Mouse (Mus musculus): ENCODE results near the gene Ubap2l.

The Ubap2l gene

DNA sequence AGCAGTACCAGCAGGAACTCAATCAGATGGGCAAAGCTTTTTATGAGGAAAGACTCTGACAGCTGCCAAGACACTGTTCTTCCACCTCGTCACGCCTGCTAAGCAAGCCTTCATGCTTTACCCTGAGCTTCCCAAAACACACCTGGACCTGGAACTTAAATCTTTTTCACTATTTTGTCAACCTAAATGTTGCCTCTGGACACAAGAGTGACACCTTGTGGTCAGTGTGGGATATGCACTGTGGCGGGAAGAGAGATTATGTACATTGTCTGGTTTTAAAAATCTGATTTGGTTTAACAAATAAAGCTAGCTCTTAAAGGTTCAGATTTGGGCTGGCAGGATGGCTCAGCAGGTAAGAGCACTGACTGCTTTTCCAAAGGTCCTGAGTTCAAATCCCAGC, 13.1 kb upstream of the Ubap2l start:
- DNase-seq, result peak; percentile 67

DNA sequence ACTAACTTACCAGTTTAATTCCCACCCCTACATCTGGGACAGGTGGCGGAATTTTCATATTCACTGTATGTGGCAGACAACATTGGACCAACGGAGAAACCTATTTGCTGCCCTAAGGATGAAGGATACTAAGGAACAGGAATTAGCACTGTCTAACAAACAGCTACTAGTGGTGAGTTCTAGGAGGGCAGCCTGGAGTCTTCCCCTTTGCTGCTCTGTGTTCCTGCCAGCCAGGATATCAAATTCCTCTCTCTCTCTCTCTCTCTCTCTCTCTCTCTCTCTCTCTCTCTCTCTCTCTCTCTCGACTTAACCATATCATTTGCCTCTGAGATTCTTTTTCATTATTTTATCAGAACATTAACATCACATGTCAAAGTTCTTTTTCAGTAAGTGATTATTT, 12.0 kb upstream of the Ubap2l start:
- no peak for DNase-seq

DNA sequence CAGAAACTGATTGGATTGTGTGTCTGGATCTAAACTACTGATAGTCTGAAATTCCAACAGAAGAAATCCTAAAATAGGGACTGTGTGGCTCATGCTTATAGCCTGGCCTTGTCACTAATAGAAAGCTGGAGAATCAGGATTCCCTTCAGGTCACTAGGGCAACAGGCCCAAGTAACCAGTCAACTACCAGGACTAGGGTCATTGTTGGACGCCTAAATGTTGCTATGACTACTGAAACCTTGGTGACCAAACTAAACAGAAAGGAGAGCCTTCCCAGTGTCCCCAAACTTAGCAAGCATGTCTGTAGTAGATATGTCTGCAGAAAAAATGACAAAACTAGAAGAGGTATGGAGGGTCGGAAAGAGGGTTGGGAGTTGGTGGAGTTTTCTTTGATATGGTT, 10.1 kb upstream of the Ubap2l start:
- no peak for DNase-seq

DNA sequence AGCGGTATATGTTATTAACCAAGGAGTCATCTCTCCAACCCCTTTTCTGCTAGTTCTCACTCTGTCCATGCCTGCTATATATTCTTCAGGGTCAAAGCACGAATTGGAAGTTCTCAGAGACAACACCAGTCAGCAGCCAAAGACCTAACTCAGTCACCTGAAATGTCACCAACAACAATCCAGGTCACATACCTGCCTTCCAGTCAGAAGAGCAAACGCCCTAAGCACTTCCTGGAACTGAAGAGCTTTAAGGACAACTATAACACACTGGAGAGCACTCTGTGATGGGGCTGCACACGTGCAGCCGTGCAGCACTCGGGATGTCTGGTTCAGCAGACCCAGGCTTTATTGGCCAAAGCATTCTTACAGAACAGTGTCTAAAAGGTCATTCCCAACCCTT, 9.1 kb upstream of the Ubap2l start:
- DNase-seq, result no peak

DNA sequence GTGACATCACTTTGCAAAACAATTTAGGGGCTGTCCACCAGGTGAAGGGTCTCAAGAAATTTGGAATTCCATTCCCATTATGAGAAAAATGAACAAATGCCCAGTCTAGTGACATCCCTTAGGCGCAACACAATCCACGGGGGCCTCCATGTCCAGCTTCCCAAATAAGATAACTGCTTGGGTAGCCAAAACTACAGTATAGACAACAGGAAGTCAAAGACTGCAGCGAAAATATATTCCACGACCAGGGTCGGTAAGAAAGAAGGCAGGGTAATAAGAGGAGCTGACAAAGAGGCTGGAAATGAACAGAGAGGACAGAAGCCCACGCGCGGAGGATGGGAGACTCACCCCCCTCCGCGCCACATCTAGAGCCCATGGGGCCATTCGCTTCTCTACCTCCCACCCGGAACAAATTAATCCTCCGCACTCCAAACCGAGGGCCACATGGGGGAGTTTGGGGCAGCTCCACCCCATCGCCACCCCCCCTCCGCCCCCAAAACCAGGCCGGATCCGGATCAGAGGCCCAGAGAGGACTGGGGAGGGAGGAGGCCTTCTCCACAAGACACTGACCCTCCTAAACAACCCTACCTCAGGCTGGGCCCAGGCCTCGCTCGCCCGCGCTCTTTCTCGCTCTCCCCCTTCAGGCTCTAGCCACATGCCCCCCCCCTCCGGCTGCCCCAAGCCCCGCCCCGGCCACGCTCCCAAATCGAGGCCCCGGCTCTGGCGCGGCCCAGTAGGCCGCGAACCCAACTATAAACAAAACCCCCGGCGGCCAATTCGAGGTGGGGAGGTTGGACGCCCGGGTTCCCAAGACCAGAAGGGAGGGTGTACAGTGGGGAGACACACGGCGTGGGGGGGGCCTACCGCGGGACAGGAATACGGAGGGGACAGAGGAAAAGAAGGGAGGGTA, 732 bp downstream of the Ubap2l start, which contains the start of gene 4933434E20Rik:
Gene 4933434E20Rik, plus strand, starts transcription at position 196 of the 910 bp plus-strand sequence.
- DNase-seq, result peak; percentile 40

DNA sequence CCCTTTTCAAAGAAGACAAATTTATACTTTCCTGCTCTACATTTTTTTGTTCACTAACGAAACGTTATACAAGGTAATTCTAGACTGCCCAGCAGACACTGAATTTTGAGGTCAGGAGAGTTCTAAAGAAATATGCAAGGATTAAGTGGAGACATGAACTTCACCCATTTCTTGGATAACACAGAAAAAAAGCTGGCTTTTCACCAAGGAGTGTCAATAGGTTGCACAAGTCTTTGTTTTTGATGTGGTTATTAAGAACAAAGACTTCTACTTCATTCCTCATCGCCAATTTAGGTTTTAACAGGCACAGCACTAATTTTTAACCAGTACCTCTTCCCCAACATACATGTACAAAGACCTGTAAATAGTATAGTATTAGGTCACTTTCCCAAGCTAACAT, 2.7 kb downstream of the Ubap2l start:
- no peak for DNase-seq

DNA sequence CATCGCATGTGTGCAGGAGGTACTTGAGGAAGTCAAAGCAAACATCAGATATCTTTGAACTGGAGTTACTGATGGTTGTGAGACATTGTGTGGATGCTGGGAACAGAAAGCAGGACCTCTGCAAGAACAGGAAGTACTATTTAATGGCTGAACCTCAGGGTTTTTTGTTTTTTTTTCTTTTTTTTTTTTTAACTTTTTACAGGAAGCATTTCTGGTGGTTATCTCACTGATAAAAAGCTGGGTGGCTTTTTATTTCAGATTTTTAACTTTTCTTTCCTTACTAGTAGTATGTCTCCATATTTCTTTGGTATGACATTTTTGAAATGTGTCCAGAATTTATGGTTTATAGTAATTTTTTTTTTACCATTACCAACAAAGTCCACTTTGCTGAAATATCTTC, 16.2 kb downstream of the Ubap2l start:
- DNase-seq, result no peak

DNA sequence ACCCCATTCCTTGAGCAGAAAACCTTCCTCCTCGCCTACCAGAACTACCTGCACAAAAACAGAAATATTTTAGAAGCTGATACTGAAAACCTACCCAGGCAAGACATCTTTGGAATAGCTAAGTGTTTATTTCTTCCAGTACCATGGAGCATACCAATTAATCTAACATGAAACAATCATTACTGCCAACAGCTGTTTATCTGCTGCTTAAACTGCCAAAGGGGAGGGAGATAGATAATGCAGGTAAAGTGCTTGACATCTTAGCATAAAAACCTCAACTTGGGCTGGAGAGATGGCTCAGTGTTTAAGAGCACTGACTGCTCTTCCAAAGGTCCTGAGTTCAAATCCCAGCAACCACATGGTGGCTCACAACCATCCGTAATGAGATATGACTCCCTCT, 17.8 kb downstream of the Ubap2l start:
- no peak for DNase-seq

DNA sequence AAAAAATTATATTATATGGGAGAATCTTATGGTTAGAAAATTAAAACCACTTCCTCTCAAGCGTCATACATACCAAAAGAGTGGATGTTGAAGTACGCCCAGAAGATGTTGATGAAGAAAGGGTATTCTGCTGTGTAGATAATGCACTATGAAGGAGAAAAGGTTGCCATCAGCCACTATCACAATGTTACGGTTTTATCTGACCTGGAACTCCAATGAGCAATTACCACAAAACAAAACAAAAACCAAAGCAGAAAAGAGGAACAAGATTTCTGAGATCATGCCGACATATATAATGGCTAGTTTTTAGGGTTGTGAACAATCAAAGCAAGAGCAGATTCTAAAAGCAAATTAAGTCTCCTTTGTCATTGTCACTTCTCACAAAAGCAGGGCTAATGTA, 35.8 kb downstream of the Ubap2l start:
- DNase-seq, result no peak

DNA sequence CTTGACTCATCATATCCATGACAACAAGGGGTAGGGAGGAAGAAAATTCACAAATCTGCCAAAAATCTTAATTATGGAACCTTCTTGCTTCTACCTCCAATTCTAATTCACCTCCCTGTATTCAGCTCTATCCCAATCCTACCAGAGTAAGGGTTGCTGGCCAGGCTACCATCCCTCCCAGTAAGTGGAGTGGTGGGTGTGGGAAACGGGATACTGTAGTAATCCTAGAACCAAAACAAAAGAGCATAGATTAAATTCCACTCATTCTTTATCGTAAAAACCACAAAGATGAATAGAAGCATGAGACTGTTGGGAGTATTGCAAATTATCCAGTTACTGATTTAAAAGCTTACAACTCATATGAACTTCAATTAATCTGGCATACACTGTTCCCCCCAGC, 42.1 kb downstream of the Ubap2l start:
- no peak for DNase-seq

DNA sequence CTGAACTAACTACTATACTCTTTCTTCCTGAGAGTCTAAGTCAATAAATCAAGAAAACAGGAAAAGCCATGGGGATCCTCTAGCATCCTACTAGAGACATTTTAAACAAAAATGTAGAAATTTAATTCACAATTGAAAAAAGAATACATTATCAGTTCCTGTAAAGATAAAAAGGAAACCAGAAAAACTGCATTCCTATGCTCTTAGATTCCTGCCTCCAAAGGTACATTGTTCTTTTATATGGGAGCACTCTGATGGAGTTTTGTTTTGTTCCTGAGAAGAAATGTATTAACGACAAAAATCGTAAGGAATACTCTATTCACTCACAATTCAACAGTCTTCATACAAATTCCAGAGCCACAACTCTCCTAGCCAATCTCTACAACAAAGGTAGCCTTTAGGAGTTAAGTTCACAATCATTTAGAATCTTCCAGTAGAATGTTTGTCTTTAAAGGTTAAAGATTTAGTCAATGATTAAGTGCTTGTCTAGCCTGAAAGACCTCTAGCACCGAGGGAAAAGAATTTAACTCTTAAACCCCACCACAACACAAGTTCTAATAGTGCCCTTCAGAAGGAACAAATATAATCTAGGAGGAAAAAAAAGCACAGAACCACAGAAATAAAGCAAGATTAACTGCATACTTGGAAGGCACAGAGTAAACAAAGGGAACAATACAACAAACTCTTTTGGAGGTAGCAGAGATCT, 48.2 kb downstream of the Ubap2l start:
- peak; percentile 38 for DNase-seq

DNA sequence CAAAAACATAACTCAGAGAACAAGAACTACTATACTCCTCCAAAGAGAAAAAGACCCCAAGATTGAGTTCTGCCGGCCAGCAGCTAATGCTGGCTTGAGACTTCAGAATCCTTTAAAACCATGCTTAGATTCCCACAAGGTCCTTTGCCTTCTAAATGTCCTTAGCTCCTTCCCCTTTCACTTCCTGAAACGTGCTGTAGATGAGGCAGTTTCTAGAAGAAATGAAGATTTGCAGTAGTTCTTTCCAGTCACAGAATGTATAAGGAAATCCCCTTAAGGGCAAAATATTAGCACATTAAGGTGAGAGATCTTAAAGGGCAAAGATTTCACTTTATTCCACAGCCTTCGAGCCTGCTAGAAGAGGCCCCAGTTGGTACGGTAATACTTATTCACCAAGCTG, 52.6 kb downstream of the Ubap2l start:
- no peak for DNase-seq

DNA sequence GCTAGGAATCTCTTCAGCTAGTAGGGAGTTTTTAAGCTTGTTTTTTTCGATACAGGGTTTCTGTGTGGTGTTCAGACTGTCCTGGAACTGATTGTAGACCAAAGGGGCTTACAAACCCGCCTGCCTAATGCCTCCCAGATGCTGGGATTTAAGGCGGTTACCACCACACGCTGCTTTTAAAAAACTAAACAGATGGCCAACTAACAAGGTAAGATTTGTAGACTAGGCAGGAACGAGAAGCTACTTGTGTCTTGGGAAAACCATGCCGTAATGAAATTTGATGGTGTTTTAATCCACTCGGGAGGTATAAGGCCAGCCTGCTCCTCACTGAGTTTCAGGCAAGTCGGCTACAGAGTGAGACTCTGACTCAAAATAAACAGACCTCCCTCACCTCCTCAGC, 53.3 kb downstream of the Ubap2l start:
- no peak for DNase-seq

DNA sequence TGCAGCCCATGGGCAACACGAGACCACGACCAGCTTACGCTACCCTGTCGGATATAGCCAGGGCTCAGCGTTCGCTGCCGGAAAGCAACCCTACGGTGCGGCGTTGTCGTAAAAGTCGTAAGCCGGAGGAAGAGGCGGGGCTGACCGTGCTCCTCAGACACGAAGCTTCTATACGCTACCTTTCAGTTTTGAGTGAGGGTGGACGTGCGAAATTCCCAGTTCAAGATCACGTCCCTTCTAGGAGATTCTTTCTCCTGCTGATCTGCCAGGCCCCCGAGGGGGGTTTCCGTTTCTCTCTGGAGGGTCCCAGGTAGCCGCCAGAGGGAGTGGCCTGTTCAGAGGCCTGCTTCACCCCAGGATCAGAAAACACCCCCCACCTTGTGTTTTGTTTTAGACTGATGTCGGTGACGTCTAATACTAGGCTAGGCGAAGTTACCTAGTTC, 53.8 kb downstream of the Ubap2l start, which contains the start of gene Hax1:
Gene Hax1, minus strand, starts transcription at position 169 of the 443 bp plus-strand sequence.
- peak; percentile 96 for DNase-seq

DNA sequence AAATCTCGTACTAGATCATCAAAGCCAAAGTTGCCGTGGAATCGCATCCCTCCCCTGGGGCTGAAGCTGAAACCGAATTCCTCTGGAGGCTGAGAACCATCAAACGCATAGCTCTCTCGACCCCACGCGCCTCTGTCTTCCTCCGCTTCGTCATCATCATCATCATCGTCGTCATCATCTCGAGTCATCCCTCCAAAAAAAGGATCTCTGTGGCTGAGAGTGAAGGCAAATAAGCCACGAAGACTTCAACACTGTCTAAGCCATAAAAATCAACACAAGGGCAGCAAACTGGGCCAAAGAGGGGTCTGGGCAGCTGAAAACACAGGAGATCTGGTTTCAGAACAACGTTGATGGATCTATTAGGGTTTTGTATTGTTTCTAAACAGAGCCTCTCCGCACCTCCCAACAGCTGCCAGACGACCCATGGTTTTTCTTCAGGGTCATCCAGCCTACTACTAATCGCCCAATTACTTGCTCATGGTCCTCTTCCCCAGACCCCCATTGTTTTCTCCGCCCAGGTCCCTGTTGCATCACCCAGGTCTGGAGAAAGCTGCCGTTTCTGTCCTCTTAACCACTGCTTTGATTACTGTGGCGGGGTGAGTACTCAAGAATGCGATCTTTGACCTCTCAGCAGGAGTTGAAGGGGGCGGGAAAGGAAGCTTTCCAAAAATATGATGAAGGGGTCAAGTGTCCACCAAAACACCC, 54.5 kb downstream of the Ubap2l start:
- DNase-seq, result no peak

DNA sequence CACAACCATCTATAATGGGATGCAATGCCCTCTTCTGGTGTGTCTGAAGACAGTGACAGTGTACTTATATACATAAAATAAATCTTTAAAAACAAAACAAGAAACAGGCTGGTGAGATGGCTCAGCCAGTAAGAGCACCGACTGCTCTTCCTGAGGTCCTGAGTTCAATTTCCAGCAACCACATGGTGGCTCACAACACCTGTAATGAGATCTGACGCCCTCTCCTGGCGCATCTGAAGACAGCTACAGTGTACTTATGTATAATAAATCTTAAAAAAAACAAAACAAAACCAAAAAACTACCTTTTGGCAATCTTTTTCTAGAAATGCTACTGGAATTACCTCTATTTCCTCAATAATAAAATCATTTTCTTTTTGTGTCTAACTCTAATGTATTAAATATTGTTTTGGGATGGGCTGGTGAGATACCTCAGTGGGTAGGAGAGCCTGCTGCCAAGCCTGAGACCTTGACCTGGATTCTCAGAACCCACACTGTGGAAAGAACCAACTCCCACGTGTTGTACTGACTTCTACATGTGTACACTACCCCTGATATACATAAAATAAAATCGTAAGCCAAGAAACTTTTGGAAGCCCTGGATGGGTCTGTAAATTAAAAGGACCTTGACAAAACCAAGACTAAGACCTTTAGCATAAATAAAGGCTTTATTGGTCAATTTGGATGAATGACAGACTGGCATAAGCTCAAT, 57.5 kb downstream of the Ubap2l start:
- DNase-seq, result no peak

DNA sequence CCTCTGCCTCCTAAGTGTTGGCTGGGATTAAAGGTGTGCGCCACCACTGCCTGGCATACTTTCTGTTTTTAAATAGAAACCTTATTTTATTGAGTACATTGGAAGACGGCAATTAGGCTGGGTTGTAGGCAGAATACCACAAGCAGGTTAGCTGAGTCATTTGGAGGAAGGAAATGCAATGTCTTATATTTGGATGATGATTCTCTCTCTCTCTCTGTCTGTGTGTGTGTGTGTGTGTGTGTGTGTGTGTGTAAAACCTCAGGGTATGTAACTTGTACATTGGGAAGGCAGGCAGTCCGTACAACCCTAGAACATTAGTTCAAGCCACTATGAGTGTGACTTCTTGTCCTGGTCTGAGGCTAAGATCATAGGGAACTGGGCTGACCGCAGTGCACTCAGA, 64.6 kb downstream of the Ubap2l start:
- no peak for DNase-seq

DNA sequence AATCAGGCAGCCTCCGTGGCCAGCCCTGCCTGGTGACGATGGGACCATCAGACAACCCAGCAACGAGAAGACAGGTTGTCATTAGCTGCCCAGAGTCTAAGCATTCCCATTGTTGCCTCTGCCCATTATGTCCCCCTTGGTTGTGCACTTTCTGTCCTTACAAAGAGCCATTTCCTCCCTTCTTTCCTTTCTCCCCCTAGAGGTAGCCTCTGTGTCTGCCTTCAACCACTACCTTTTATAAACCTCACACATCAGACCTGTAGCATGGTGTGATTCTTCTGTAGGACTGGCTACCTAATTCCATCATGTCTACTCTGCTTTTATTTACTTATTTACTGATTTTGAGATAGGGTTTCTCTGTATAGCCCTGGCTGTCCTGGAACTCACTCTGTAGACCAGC, 65.2 kb downstream of the Ubap2l start:
- no peak for DNase-seq

DNA sequence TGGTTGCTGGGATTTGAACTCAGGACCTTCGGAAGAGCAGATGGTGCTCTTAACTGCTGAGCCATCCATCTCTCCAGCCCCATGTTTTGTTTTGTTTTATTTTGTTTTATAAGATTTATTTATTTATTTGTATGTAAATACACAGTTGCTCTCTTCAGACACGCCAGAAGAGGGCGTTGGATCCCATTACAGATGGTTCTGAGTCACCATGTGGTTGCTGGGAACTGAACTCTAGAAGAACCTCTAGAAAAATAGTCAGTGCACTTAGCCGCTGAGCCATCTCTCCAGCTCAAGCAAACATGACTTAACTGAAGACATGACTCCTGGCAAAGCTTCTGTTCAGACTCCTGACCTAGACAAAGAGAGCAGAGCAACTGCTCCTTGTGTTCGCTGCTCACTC, 70.0 kb downstream of the Ubap2l start:
- no peak for DNase-seq

DNA sequence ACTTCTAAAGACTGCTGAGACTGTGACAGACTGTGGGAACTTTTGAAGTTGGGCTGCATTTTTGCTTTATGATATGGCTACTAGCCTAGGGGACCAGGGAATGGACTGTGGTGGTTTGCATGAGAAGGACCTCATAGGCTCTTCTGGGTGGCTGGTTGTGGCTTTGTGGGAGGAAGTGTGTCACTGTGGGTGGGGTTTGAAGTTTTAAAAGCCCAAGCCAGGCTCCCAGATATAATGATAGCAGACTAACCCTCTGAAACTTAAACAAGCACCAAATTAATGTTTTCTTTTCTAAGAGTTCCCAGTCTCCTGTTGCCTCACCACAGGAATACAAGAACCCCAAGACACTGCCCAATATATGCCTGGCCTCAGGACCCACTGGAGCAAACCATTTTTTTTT, 75.6 kb downstream of the Ubap2l start:
- DNase-seq, result no peak

DNA sequence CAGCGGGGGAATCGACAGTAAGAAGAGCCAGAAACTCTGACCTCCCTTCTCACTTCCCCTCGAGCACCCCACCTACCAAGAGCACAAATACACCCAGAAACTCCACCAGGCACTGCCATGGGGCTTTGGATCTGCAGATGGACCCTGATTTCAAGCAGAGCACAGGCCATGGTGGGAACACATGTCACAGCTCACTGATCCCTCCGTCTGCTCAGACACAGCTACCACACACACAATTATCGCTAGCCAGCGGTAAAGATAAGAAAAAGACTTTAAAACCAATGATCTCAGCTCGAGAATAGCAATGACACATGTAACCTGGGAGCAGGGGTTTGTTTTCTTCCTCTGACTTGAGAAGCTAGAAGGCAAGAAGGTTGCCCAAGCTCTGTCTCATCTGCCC, 83.9 kb downstream of the Ubap2l start:
- no peak for DNase-seq

DNA sequence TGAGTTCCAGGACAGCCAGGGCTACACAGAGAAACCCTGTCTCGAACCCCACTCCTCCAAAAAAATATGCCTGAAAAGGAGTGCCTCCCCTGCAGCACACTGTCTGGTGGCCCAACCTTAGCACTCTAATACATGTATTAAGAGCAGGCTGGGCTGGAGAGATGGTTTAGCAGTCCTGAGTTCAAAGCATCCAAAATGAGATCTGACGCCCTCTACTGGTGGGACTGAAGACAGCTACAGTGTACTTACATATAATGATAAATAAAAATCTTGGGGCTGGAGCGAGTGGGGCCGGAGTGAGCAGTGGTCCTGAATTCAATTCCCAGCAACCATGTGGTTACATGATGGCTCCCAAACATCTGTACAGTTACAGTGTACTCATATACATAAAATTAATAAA, 85.5 kb downstream of the Ubap2l start:
- DNase-seq, result no peak

DNA sequence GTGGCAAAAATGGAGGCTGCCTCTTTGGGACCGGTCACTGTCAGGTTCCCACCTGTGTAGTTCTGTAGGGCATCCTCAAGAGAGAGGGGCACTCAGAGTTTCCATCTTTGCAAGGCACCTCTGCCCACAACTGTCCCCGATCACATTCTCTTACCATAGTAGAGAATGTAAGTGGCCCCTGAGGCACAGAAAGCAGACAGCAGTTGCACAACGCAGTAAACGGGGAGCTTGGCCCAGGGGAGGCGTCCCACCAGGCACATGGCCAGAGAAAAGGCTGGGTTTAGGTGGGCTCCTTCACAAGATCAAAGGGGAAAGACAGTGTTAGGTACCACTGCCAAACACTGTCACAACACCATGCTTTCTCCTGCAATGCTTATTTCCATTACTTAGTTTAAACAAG, 86.5 kb downstream of the Ubap2l start:
- DNase-seq, result no peak
